Mouse (Mus musculus): ENCODE results near the gene Grm2.

GRCm38 (mm10) chr9:106663200-106663599 is 7.3 kb upstream of the Grm2 start:
- TF ChIP-seq CTCF (IDR thresholded peaks at IDR 0.05; ENCODE audit: control insufficient read depth, insufficient read depth, low read length) (no peak), POLR2A (IDR thresholded peaks at IDR 0.05; ENCODE audit: borderline replicate concordance, control insufficient read depth, low read depth, low read length) (no peak)

All from bone marrow, adult 2 months (tissue).